Mouse (Mus musculus): ENCODE measurements at regions not wholly inside any gene's neighbourhood (a gene's known extent, or its start where the extent isn't known, plus 50 kb on each side); places are given as distances from the start of the nearest gene placed in this dataset.

GRCm38 (mm10) chr7:124681212-124681611, 698.5 kb downstream of the Hs3st4 start:
- no peaks in the 10 kb centered on the region for H3K4me1 ChIP-seq
- no peaks in the 10 kb centered on the region for H3K27me3 ChIP-seq (replicated peaks)
- H3K27ac ChIP-seq: no peak overlapping the region
- no peaks in the 10 kb centered on the region for H3K36me3 ChIP-seq
- H3K9me3 ChIP-seq (replicated peaks): no peaks in the 10 kb centered on the region
- ATAC-seq: no peak
- WGBS (ENCODE audit: insufficient replicate concordance): 62% methylated on average over 10 of the region's 10 CpGs
- no peak overlapping the region for H3K4me3 ChIP-seq
- H3K4me2 ChIP-seq: no peak overlapping the region
- no peak overlapping the region for H3K9ac ChIP-seq

- no peaks in the 10 kb centered on the region for H3K4me1 ChIP-seq
- 80% methylated on average over 2 of the region's 2 CpGs for WGBS (ENCODE audit: insufficient replicate concordance)
- H3K4me3 ChIP-seq: no peak overlapping the region
- ATAC-seq: no peak
- H3K27ac ChIP-seq: no peak overlapping the region
- no peaks in the 10 kb centered on the region for H3K9me3 ChIP-seq (replicated peaks)
- H3K36me3 ChIP-seq: no peaks in the 10 kb centered on the region
- H3K4me2 ChIP-seq: no peak overlapping the region
- H3K9ac ChIP-seq: no peak overlapping the region
- H3K27me3 ChIP-seq (replicated peaks): no peaks in the 10 kb centered on the region
These were observed 699.2 kb downstream of the Hs3st4 start for GRCm38 (mm10) chr7:124681820-124682219.

- no peak overlapping the region for H3K27ac ChIP-seq
- no peaks in the 10 kb centered on the region for H3K4me1 ChIP-seq
- no peak overlapping the region for H3K4me3 ChIP-seq
- H3K36me3 ChIP-seq: no peaks in the 10 kb centered on the region
- no peak overlapping the region for H3K4me2 ChIP-seq
- no peak overlapping the region for H3K9ac ChIP-seq
- no peaks in the 10 kb centered on the region for H3K9me3 ChIP-seq (replicated peaks)
- ATAC-seq: no peak
- no peaks in the 10 kb centered on the region for H3K27me3 ChIP-seq (replicated peaks)
- 64% methylated on average over 2 of the region's 2 CpGs for WGBS (ENCODE audit: insufficient replicate concordance)
These were observed 702.8 kb downstream of the Hs3st4 start for GRCm38 (mm10) chr7:124685424-124685823.

GRCm38 (mm10) chr7:124704163-124704824, 721.6 kb downstream of the Hs3st4 start:
- H3K9ac ChIP-seq: no peak overlapping the region
- H3K36me3 ChIP-seq: no peaks in the 10 kb centered on the region
- no peak overlapping the region for H3K4me3 ChIP-seq
- no peak for ATAC-seq
- no peaks in the 10 kb centered on the region for H3K4me1 ChIP-seq
- H3K27ac ChIP-seq: no peak overlapping the region
- no peaks in the 10 kb centered on the region for H3K27me3 ChIP-seq (replicated peaks)
- H3K4me2 ChIP-seq: no peak overlapping the region
- no peaks in the 10 kb centered on the region for H3K9me3 ChIP-seq (replicated peaks)
- WGBS (ENCODE audit: insufficient replicate concordance): 34% methylated on average over 6 of the region's 6 CpGs

GRCm38 (mm10) chr7:124707143-124707542, 724.5 kb downstream of the Hs3st4 start:
- Histone ChIP-seq H3K36me3 (no peaks in the 10 kb centered on the region), H3K27ac (no peak overlapping the region), H3K9me3 (replicated peaks) (no peaks in the 10 kb centered on the region), H3K4me2 (no peak overlapping the region), H3K4me3 (no peak overlapping the region), H3K9ac (no peak overlapping the region), H3K4me1 (no peaks in the 10 kb centered on the region), H3K27me3 (replicated peaks) (no peaks in the 10 kb centered on the region)
- no peak for ATAC-seq
- 33% methylated on average over 3 of the region's 3 CpGs for WGBS (ENCODE audit: insufficient replicate concordance)

GRCm38 (mm10) chr7:124708771-124709485, 726.3 kb downstream of the Hs3st4 start:
- H3K4me2 ChIP-seq: no peak overlapping the region
- WGBS (ENCODE audit: insufficient replicate concordance): 63% methylated on average over 11 of the region's 11 CpGs
- no peaks in the 10 kb centered on the region for H3K27me3 ChIP-seq (replicated peaks)
- H3K4me3 ChIP-seq: no peak overlapping the region
- H3K4me1 ChIP-seq: no peaks in the 10 kb centered on the region
- ATAC-seq: no peak
- no peaks in the 10 kb centered on the region for H3K36me3 ChIP-seq
- no peak overlapping the region for H3K27ac ChIP-seq
- H3K9me3 ChIP-seq (replicated peaks): no peaks in the 10 kb centered on the region
- H3K9ac ChIP-seq: no peak overlapping the region

- Histone ChIP-seq H3K36me3 (no peaks in the 10 kb centered on the region), H3K9ac (no peak overlapping the region), H3K4me1 (no peaks in the 10 kb centered on the region), H3K9me3 (replicated peaks) (no peaks in the 10 kb centered on the region), H3K4me3 (no peak overlapping the region), H3K27ac (no peak overlapping the region), H3K27me3 (replicated peaks) (no peaks in the 10 kb centered on the region), H3K4me2 (no peak overlapping the region)
- ATAC-seq: no peak
- 37% methylated on average over 1 of the region's 1 CpGs for WGBS (ENCODE audit: insufficient replicate concordance)
These were observed 723.5 kb upstream of the Kdm8 start for GRCm38 (mm10) chr7:124720927-124721326.

- Histone ChIP-seq H3K27ac (no peak overlapping the region), H3K27me3 (replicated peaks) (no peaks in the 10 kb centered on the region), H3K4me1 (no peaks in the 10 kb centered on the region), H3K9ac (no peak overlapping the region), H3K4me2 (no peak overlapping the region), H3K9me3 (replicated peaks) (no peaks in the 10 kb centered on the region), H3K36me3 (no peaks in the 10 kb centered on the region), H3K4me3 (no peak overlapping the region)
- no peak for ATAC-seq
- WGBS (ENCODE audit: insufficient replicate concordance): 2% methylated on average over 2 of the region's 2 CpGs
These were observed 702.4 kb upstream of the Kdm8 start for GRCm38 (mm10) chr7:124742086-124742485.

GRCm38 (mm10) chr7:124746321-124746720, 698.2 kb upstream of the Kdm8 start:
- Histone ChIP-seq H3K4me1 (no peaks in the 10 kb centered on the region), H3K4me3 (no peak overlapping the region), H3K36me3 (no peaks in the 10 kb centered on the region), H3K27ac (no peak overlapping the region), H3K9ac (no peak overlapping the region), H3K4me2 (no peak overlapping the region), H3K27me3 (replicated peaks) (no peaks in the 10 kb centered on the region), H3K9me3 (replicated peaks) (no peaks in the 10 kb centered on the region)
- WGBS (ENCODE audit: insufficient replicate concordance): 54% methylated on average over 2 of the region's 2 CpGs
- ATAC-seq: no peak

GRCm38 (mm10) chr7:124748396-124748795, 696.1 kb upstream of the Kdm8 start:
- no peaks in the 10 kb centered on the region for H3K9me3 ChIP-seq (replicated peaks)
- H3K4me1 ChIP-seq: no peaks in the 10 kb centered on the region
- H3K9ac ChIP-seq: no peak overlapping the region
- ATAC-seq: no peak
- no peak overlapping the region for H3K4me3 ChIP-seq
- H3K27me3 ChIP-seq (replicated peaks): no peaks in the 10 kb centered on the region
- H3K4me2 ChIP-seq: no peak overlapping the region
- no peaks in the 10 kb centered on the region for H3K36me3 ChIP-seq
- no peak overlapping the region for H3K27ac ChIP-seq
- 72% methylated on average over 3 of the region's 3 CpGs for WGBS (ENCODE audit: insufficient replicate concordance)

GRCm38 (mm10) chr7:124759084-124759483, 685.4 kb upstream of the Kdm8 start:
- H3K36me3 ChIP-seq: no peaks in the 10 kb centered on the region
- WGBS (ENCODE audit: insufficient replicate concordance): 68% methylated on average over 4 of the region's 4 CpGs
- no peak for ATAC-seq
- H3K4me2 ChIP-seq: no peak overlapping the region
- no peaks in the 10 kb centered on the region for H3K4me1 ChIP-seq
- no peaks in the 10 kb centered on the region for H3K9me3 ChIP-seq (replicated peaks)
- H3K4me3 ChIP-seq: no peak overlapping the region
- H3K27ac ChIP-seq: no peak overlapping the region
- no peaks in the 10 kb centered on the region for H3K27me3 ChIP-seq (replicated peaks)
- no peak overlapping the region for H3K9ac ChIP-seq

GRCm38 (mm10) chr7:124777822-124778221, 666.7 kb upstream of the Kdm8 start:
- Histone ChIP-seq H3K27ac (no peak overlapping the region), H3K4me2 (no peak overlapping the region), H3K9me3 (replicated peaks) (no peaks in the 10 kb centered on the region), H3K4me3 (no peak overlapping the region), H3K9ac (no peak overlapping the region), H3K36me3 (no peaks in the 10 kb centered on the region), H3K27me3 (replicated peaks) (no peaks in the 10 kb centered on the region), H3K4me1 (no peaks in the 10 kb centered on the region)
- ATAC-seq: no peak
- WGBS (ENCODE audit: insufficient replicate concordance): 61% methylated on average over 1 of the region's 1 CpGs
